Mouse (Mus musculus) inflammation-experienced regulatory T-cells, adult 6 months (primary cell): ENCODE measurements around the gene C530008M17Rik. TPM values are rescaled to one million over a fixed set of nuclear protein-coding genes. Genes with fewer than 3 reads are reported as not detected.

ENCODE experiments used
- ATAC-seq: one replicate; pipeline ENCODE4 v1.8.0; 2017
- polyA plus RNA-seq, 3 experiments: library from polyadenylated mRNA; unstranded; fragments of 100-300 nt; shearing (Covaris generic); gene quantifications; one replicate each; pipeline ENCODE4 v1.2.1; 2017

The C530008M17Rik gene
- polyA plus RNA-seq, 3 experiments from 2014 or later, result 0.34 to 1.8 (median 0.58) TPM

- no peak for ATAC-seq
Observed at GRCm38 (mm10) chr5:76665421-76665820, 9.1 kb downstream of the C530008M17Rik start.

DNA sequence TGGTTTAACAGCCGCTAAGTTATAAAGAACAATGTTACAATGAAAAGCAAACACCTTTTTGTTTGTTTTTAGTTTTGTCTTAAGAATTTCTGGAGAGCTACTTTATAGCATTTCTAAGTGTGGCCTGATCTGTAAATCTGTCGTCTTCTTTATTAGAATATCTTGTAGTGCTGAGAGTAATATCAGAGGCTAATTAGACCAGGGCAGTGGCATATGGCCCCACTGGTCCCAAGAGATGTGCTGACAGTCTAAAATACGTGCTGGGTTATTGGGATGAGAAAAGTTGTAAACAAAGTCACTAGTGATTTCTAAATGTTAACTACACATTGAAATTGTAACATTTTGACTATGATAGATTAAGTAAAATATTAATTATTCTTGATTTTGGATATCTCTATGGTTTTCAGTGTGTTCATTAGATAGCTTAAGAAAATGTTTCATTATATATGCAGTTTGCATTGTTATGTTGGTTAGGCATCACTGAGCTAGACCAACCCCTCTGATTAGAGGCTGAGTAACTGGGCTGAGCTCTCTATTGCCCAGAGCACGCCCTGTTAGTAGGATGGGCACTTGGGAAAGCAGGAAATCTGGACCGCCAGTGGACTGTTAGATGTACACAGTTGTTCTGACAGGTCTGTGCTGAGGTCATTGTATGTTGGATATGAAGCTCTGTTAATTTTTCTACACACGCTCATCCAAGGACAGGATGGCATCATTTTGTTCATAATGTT lies 9.9 kb downstream of the C530008M17Rik start:
- ATAC-seq, result no peak

GRCm38 (mm10) chr5:76668118-76668517 lies 11.8 kb downstream of the C530008M17Rik start:
- no peak for ATAC-seq

DNA sequence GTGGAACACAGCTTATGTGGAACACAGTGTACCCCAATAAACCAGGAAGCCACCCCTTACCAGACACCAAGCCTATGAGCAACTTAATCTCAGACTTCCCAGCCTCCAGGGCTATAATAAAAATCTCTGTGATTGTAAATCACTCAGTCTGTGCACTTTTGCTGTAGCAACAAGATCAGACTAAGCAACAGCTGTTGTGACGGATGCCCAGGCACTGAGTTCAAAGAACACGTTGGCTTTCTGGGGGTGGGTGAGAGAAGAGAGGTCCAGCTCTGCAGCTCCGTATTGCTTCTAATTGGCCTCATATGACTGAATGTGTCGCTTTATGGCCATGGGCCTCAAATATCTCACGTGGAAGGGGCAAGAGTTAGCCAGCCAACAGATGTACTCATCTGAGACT lies 12.2 kb downstream of the C530008M17Rik start:
- no peak for ATAC-seq

DNA sequence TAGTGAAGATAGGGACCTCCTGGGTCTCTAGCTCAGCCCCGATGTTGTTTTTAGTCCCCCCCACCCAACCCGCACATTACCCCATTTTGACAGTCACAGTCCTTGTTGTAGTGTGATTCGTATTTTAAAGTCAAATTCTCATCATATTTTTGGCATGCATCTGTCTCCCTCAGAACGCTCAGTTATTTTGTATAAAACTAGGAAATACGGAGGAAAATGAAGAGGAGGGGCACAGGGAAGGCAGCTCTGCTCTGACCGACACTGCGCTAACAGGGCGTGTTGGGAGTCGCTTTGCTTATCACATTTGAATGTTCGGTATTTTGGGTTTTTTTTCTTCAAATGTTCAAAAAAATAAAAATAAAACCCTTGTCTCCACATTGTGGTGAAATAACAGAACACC lies 13.9 kb downstream of the C530008M17Rik start:
- no peak for ATAC-seq

- no peak for ATAC-seq
Observed at GRCm38 (mm10) chr5:76674022-76674653, 17.8 kb downstream of the C530008M17Rik start.

GRCm38 (mm10) chr5:76675369-76675768 lies 19.1 kb downstream of the C530008M17Rik start:
- ATAC-seq, result no peak

DNA sequence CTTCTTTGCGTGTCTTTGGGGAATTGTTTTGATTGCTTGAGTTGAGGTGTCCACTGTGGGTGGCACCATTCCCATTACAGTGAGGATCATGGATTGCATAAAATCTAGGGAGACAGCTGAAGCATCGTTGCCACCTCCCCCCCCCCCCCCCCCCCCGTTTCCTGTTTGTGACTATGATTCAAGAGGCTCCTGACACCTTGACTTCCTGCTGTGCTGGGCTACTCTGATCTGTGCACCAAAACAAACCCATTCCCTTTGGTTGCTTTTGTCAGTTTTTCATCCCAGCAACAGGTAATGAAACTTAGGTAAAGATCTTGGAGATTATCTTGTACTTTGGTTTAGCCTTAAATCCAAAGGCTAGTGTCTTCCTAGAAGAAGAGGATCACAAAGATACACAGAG lies 24.6 kb downstream of the C530008M17Rik start:
- ATAC-seq, result peak; percentile 77

- no peak for ATAC-seq
Observed at GRCm38 (mm10) chr5:76681895-76682656, 25.8 kb downstream of the C530008M17Rik start.

DNA sequence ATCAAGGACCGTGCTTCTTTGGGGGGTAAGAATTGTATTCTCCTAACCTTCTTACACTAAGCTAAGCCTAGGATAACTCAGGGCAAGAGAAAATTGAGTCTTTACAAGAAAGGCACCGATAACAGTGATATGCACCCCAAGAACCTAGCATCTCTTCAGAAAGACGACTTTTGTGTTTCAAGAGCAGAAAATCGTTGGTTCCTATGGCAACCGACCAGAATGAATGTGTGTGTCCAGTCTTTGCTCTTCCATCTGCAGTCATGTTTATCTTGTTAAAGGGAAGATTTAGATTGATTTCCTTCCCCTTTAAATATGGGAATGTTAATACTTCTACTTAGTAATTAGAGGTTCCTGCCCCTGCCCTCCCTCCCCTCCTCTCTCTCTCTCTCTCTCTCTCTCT lies 27.1 kb downstream of the C530008M17Rik start:
- ATAC-seq, result no peak

GRCm38 (mm10) chr5:76684658-76685605 lies 28.6 kb downstream of the C530008M17Rik start:
- no peak for ATAC-seq

- ATAC-seq, result no peak
Observed at GRCm38 (mm10) chr5:76687961-76688600, 31.8 kb downstream of the C530008M17Rik start.

GRCm38 (mm10) chr5:76688643-76689042 lies 32.3 kb downstream of the C530008M17Rik start:
- no peak for ATAC-seq

- ATAC-seq, result no peak
Observed at GRCm38 (mm10) chr5:76690177-76690593, 33.9 kb downstream of the C530008M17Rik start.

- no peak for ATAC-seq
Observed at GRCm38 (mm10) chr5:76691251-76691650, 34.9 kb downstream of the C530008M17Rik start.

DNA sequence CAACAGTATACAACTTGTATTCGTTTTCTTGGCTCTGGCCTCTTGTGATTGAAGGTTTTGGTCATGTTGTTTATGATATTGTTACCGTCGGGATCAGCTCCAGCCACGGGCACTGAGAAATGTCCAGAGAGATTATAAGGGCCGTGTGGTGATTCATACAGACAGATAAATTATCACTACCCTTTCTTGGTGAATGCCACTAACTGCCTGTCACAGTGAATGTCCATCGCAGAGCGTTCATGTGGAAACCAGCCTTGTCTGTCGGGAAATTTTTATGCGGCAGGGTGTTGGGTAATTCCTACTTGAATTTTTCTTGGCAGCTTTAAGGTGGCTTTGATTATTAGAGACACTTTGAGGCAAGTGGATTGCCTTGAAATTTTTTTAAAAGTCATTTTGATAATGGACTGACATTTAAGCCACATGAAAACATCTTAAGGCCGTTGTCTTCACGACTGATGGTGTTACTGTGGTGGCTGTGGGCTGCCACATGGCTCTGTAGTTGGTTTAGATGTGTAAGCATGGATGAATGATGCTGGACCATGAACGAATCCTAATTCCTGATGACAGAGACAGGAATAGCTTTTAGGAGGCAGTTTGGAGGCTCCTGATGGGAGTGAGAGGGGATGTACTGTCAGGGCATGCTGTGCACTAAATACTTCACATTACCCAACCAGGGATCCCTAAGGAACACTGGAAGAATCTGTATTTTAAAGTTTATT lies 35.6 kb downstream of the C530008M17Rik start:
- ATAC-seq, result no peak

GRCm38 (mm10) chr5:76697536-76697935 lies 41.2 kb downstream of the C530008M17Rik start:
- ATAC-seq, result no peak

DNA sequence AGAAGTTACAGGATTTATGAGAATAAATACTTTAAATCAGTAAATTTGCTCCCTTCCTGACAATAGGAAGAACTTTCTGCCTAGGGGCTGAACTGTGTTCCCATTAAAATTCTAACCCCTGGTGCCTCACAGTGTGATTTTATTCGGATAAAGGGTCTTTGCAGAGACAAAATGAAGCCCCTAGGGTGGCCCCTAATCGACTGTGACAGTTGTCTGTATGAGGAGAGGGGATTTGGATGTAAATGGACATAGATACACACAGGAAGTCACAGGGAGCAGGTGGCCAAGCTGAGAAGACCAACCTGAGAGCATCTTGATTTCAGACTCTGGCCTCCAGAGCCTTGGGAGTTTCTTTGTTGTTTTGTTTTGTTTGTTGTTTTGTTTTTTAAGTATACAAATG lies 41.9 kb downstream of the C530008M17Rik start:
- no peak for ATAC-seq

DNA sequence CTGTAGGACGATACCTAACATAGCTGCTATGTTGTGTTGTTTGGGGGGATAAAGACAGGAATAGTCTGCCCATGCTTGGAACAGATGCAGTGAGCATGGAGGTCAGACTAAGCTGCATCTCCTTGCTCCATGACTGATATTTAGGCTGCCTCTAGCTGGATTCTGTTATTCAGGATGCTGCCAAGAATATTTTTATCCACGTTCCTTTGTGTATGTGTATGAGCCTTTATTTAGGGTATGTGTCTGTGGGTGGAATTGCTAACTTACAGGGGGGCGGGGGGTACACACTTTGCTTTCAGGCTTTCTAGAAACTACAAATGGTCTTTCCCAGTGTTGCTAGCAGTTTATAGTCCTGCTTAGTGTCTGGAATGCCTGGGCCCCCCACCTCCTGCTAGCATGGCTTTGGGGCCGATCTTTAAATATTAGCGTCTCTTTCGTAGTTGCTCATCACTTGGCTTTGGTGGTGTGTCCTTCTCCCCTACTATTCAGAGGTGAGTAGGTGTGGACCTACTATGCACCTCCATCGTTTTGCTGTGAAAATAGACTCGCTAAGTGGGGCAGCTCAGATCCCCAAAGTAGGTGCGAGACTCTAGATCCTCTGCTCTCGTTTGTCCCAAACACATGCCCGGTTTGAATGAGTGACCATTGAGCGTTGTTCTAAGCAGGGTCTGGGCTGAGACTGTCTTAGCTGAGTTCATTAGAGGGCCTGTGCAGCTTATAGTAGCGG lies 45.0 kb downstream of the C530008M17Rik start:
- no peak for ATAC-seq

GRCm38 (mm10) chr5:76702104-76702503 lies 45.8 kb downstream of the C530008M17Rik start:
- no peak for ATAC-seq
